Mouse (Mus musculus): ENCODE results near the gene Hexim2. TPM values are rescaled to one million over a fixed set of nuclear protein-coding genes. Genes with fewer than 3 reads are reported as not detected.
A peak's percentile ranks its signal among the peaks of the same experiment; 100 is the strongest.

Hexim2 gene
- polyA plus RNA-seq, 1 experiment from 2014 or later = 33.4 TPM

- H3K9ac ChIP-seq = peak overlapping the region; percentile 32
- H3K4me1 ChIP-seq = peaks cover 22% of the 10 kb centered on the region
- peaks cover 32% of the 10 kb centered on the region for H3K27me3 ChIP-seq (replicated peaks)
- H3K9me3 ChIP-seq = no peaks in the 10 kb centered on the region
- 1% methylated on average over 30 of the region's 30 CpGs for WGBS
- peak overlapping the region; percentile 73 for H3K4me2 ChIP-seq
- peak; percentile 49; the same call in 1 of the 2 replicates for ATAC-seq (replicated peaks)
- no peak overlapping the region for H3K27ac ChIP-seq
- H3K36me3 ChIP-seq (replicated peaks) = no peaks in the 10 kb centered on the region
- H3K4me3 ChIP-seq = peak overlapping the region; percentile 46
These were observed 30.2 kb upstream of the Hexim2 start for GRCm38 (mm10) chr11:103101866-103102501.

- WGBS = 1% methylated on average over 35 of the region's 35 CpGs
- Histone ChIP-seq H3K36me3 (replicated peaks) (no peaks in the 10 kb centered on the region), H3K4me2 (peak overlapping the region; percentile 73), H3K4me1 (peaks cover 18% of the 10 kb centered on the region), H3K4me3 (peak overlapping the region; percentile 46), H3K9me3 (no peaks in the 10 kb centered on the region), H3K9ac (0 out of 2 replicates have a peak overlapping the region, but pooled peaks have one; percentile 32), H3K27me3 (replicated peaks) (peaks cover 32% of the 10 kb centered on the region), H3K27ac (no peak overlapping the region)
- ATAC-seq (replicated peaks) = peak; percentile 84
These were observed 29.4 kb upstream of the Hexim2 start for GRCm38 (mm10) chr11:103102725-103103349.

GRCm38 (mm10) chr11:103103621-103104020, 28.6 kb upstream of the Hexim2 start:
- Histone ChIP-seq H3K27me3 (replicated peaks) (peaks cover 27% of the 10 kb centered on the region), H3K4me1 (peaks cover 18% of the 10 kb centered on the region), H3K9ac (no peak overlapping the region), H3K9me3 (no peaks in the 10 kb centered on the region), H3K27ac (no peak overlapping the region), H3K36me3 (replicated peaks) (no peaks in the 10 kb centered on the region), H3K4me2 (peak overlapping the region; percentile 73; the same call in 1 of the 2 replicates), H3K4me3 (no peak overlapping the region)
- WGBS = 50% methylated on average over 8 of the region's 8 CpGs
- no peak for ATAC-seq (replicated peaks)

GRCm38 (mm10) chr11:103104469-103104868, 27.8 kb upstream of the Hexim2 start:
- Histone ChIP-seq H3K36me3 (replicated peaks) (no peaks in the 10 kb centered on the region), H3K9me3 (no peaks in the 10 kb centered on the region), H3K4me1 (peaks cover 18% of the 10 kb centered on the region), H3K27me3 (replicated peaks) (peaks cover 24% of the 10 kb centered on the region), H3K4me2 (no peak overlapping the region), H3K27ac (no peak overlapping the region), H3K9ac (no peak overlapping the region), H3K4me3 (no peak overlapping the region)
- 89% methylated on average over 7 of the region's 7 CpGs for WGBS
- ATAC-seq (replicated peaks) = no peak

GRCm38 (mm10) chr11:103105180-103105725, 27.0 kb upstream of the Hexim2 start:
- WGBS = 58% methylated on average over 14 of the region's 14 CpGs
- ATAC-seq (replicated peaks) = no peak

GRCm38 (mm10) chr11:103105810-103106209, 26.4 kb upstream of the Hexim2 start:
- WGBS = 83% methylated on average over 6 of the region's 6 CpGs
- Histone ChIP-seq H3K36me3 (replicated peaks) (no peaks in the 10 kb centered on the region), H3K4me2 (no peak overlapping the region), H3K9ac (no peak overlapping the region), H3K9me3 (no peaks in the 10 kb centered on the region), H3K27me3 (replicated peaks) (peaks cover 13% of the 10 kb centered on the region), H3K4me1 (peaks cover 18% of the 10 kb centered on the region), H3K4me3 (no peak overlapping the region), H3K27ac (no peak overlapping the region)
- ATAC-seq (replicated peaks) = no peak

More at GRCm38 (mm10) chr11:103105180-103105725, 27.0 kb upstream of the Hexim2 start:
- Histone ChIP-seq H3K36me3 (replicated peaks) (no peaks in the 10 kb centered on the region), H3K4me3 (no peak overlapping the region), H3K4me1 (peaks cover 18% of the 10 kb centered on the region), H3K9ac (no peak overlapping the region), H3K4me2 (no peak overlapping the region), H3K27ac (no peak overlapping the region), H3K27me3 (replicated peaks) (peaks cover 16% of the 10 kb centered on the region), H3K9me3 (no peaks in the 10 kb centered on the region)

GRCm38 (mm10) chr11:103106386-103106785, 25.8 kb upstream of the Hexim2 start:
- 65% methylated on average over 4 of the region's 4 CpGs for WGBS

GRCm38 (mm10) chr11:103111301-103111700, 20.9 kb upstream of the Hexim2 start:
- no peak overlapping the region for H3K27ac ChIP-seq
- no peak for ATAC-seq (replicated peaks)
- H3K4me1 ChIP-seq = peaks cover 19% of the 10 kb centered on the region
- H3K4me3 ChIP-seq = no peak overlapping the region
- peaks cover 32% of the 10 kb centered on the region for H3K27me3 ChIP-seq (replicated peaks)
- H3K9me3 ChIP-seq = no peaks in the 10 kb centered on the region
- H3K4me2 ChIP-seq = peak overlapping the region; percentile 49; the same call in 1 of the 2 replicates
- 16% methylated on average over 10 of the region's 10 CpGs for WGBS
- H3K36me3 ChIP-seq (replicated peaks) = no peaks in the 10 kb centered on the region
- no peak overlapping the region for H3K9ac ChIP-seq

More at GRCm38 (mm10) chr11:103106386-103106785, 25.8 kb upstream of the Hexim2 start:
- no peak for ATAC-seq (replicated peaks)
- Histone ChIP-seq H3K9ac (no peak overlapping the region), H3K9me3 (no peaks in the 10 kb centered on the region), H3K27ac (no peak overlapping the region), H3K4me2 (no peak overlapping the region), H3K4me3 (no peak overlapping the region), H3K27me3 (replicated peaks) (peaks cover 12% of the 10 kb centered on the region), H3K36me3 (replicated peaks) (no peaks in the 10 kb centered on the region), H3K4me1 (peaks cover 16% of the 10 kb centered on the region)

- Histone ChIP-seq H3K9me3 (no peaks in the 10 kb centered on the region), H3K4me1 (peaks cover 25% of the 10 kb centered on the region), H3K36me3 (replicated peaks) (no peaks in the 10 kb centered on the region), H3K27me3 (replicated peaks) (peaks cover 32% of the 10 kb centered on the region), H3K4me2 (peak overlapping the region; percentile 49), H3K4me3 (peak overlapping the region; percentile 28), H3K27ac (no peak overlapping the region), H3K9ac (peak overlapping the region; percentile 14; the same call in 1 of the 2 replicates)
- ATAC-seq (replicated peaks) = no peak
- 2% methylated on average over 28 of the region's 28 CpGs for WGBS
These were observed 20.2 kb upstream of the Hexim2 start for GRCm38 (mm10) chr11:103111881-103112551.

- Histone ChIP-seq H3K4me1 (peaks cover 30% of the 10 kb centered on the region), H3K27ac (no peak overlapping the region), H3K9me3 (no peaks in the 10 kb centered on the region), H3K36me3 (replicated peaks) (no peaks in the 10 kb centered on the region), H3K9ac (no peak overlapping the region), H3K27me3 (replicated peaks) (peaks cover 32% of the 10 kb centered on the region), H3K4me2 (peak overlapping the region; percentile 49), H3K4me3 (peak overlapping the region; percentile 28; the same call in 1 of the 2 replicates)
- WGBS = 8% methylated on average over 9 of the region's 9 CpGs
- ATAC-seq (replicated peaks) = no peak
These were observed 19.7 kb upstream of the Hexim2 start for GRCm38 (mm10) chr11:103112552-103112912.

GRCm38 (mm10) chr11:103113005-103113404, 19.2 kb upstream of the Hexim2 start:
- H3K9ac ChIP-seq = no peak overlapping the region

GRCm38 (mm10) chr11:103113771-103114170, 18.5 kb upstream of the Hexim2 start:
- no peak for ATAC-seq (replicated peaks)
- Histone ChIP-seq H3K27ac (no peak overlapping the region), H3K9me3 (no peaks in the 10 kb centered on the region), H3K9ac (no peak overlapping the region), H3K4me3 (no peak overlapping the region), H3K36me3 (replicated peaks) (no peaks in the 10 kb centered on the region), H3K27me3 (replicated peaks) (peaks cover 32% of the 10 kb centered on the region), H3K4me2 (no peak overlapping the region), H3K4me1 (peaks cover 42% of the 10 kb centered on the region)
- 85% methylated on average over 4 of the region's 4 CpGs for WGBS

More at GRCm38 (mm10) chr11:103113005-103113404, 19.2 kb upstream of the Hexim2 start:
- Histone ChIP-seq H3K9me3 (no peaks in the 10 kb centered on the region), H3K4me2 (no peak overlapping the region), H3K27me3 (replicated peaks) (peaks cover 32% of the 10 kb centered on the region), H3K27ac (no peak overlapping the region), H3K4me3 (no peak overlapping the region), H3K36me3 (replicated peaks) (no peaks in the 10 kb centered on the region), H3K4me1 (peaks cover 35% of the 10 kb centered on the region)
- WGBS = 32% methylated on average over 12 of the region's 12 CpGs
- no peak for ATAC-seq (replicated peaks)
